Mouse (Mus musculus) MEL (cell line): ENCODE results near the gene Cenpp. TPM values are rescaled to one million over a fixed set of nuclear protein-coding genes. Genes with fewer than 3 reads are reported as not detected.

Experiments used
- DNase-seq: peaks from one replicate; pipeline ENCODE4 v3.0.0; 2011; ENCODE audit warnings: low read depth, low spot score
- H3K27ac ChIP-seq: 2 replicates; pipeline ENCODE4 v1.5.1; 2012; ENCODE audit warnings: low read depth, mild to moderate bottlenecking, control low read depth, low read length, moderate library complexity; ENCODE audit not compliant: control insufficient read depth
- H3K27me3 ChIP-seq, 2 experiments: fragments of 150-350 bp in 1 of 2; sonication (generic) in 1 of 2; 2 replicates each; pipeline ENCODE4 v1.6.1; 2012; ENCODE audit warnings: low read length in 2 of 2, mild to moderate bottlenecking in 2 of 2, improper control_type of control experiment in 1 of 2, moderate library complexity in 1 of 2; ENCODE audit not compliant: insufficient read depth in 2 of 2, control insufficient read depth in 1 of 2
- H3K36me3 ChIP-seq, 2 experiments: 2 replicates each; pipeline ENCODE4 v1.6.1; 2012 to 2014; ENCODE audit warnings: low read length in 2 of 2, improper control_type of control experiment in 1 of 2, inconsistent platforms in 1 of 2, mild to moderate bottlenecking in 1 of 2; ENCODE audit not compliant: insufficient read depth in 2 of 2, control insufficient read depth in 1 of 2
- H3K4me1 ChIP-seq, 2 experiments: fragments of 150-350 bp in 1 of 2; sonication (generic) in 1 of 2; 2 replicates each; pipeline ENCODE4 v1.6.1; 2012; ENCODE audit warnings: low read length in 2 of 2, improper control_type of control experiment in 1 of 2, mild to moderate bottlenecking in 1 of 2; ENCODE audit not compliant: insufficient read depth in 2 of 2, control insufficient read depth in 1 of 2
- H3K4me3 ChIP-seq, 2 experiments: fragments of 150-350 bp in 1 of 2; sonication (generic) in 1 of 2; 2 replicates each; pipeline ENCODE4 v1.5.1; 2012; ENCODE audit warnings: low read depth in 2 of 2, low read length in 2 of 2, mild to moderate bottlenecking in 2 of 2, moderate library complexity in 2 of 2, control low read depth in 1 of 2, improper control_type of control experiment in 1 of 2; ENCODE audit not compliant: control insufficient read depth in 1 of 2, insufficient read depth in 1 of 2
- H3K79me2 ChIP-seq: 2 replicates; pipeline ENCODE4 v1.6.1; 2012; ENCODE audit warnings: mild to moderate bottlenecking, low read length, moderate library complexity; ENCODE audit not compliant: control insufficient read depth, poor library complexity, insufficient read depth
- H3K9ac ChIP-seq: 2 replicates; pipeline ENCODE4 v1.6.1; 2012; ENCODE audit warnings: low read depth, mild to moderate bottlenecking, control low read depth, low read length, moderate library complexity; ENCODE audit not compliant: control insufficient read depth, poor library complexity, severe bottlenecking
- H3K9me3 ChIP-seq: fragments of 150-350 bp; sonication (generic); replicated peaks from 2 replicates; pipeline ENCODE4 v1.6.1; 2012; ENCODE audit warnings: mild to moderate bottlenecking, low read length, improper control_type of control experiment, moderate library complexity; ENCODE audit not compliant: insufficient read depth
- BHLHE40 ChIP-seq: IDR thresholded peaks from 2 replicates; pipeline ENCODE4 v1.6.1; 2012; ENCODE audit warnings: low read depth, mild to moderate bottlenecking, inconsistent platforms, low read length, improper control_type of control experiment, borderline replicate concordance
- CHD1 ChIP-seq: IDR thresholded peaks from 2 replicates; pipeline ENCODE4 v1.6.1; 2012; ENCODE audit warnings: low read depth, mild to moderate bottlenecking, inconsistent platforms, low read length, improper control_type of control experiment
- CTCF ChIP-seq, 3 experiments: IDR thresholded peaks in 2 of 3; conservative IDR thresholded peaks in 1 of 3; 2 replicates each; pipeline ENCODE4 v1.5.1; 2011 to 2012; ENCODE audit warnings: low read length in 3 of 3, low read depth in 2 of 3, mild to moderate bottlenecking in 2 of 3, improper control_type of control experiment in 1 of 3, inconsistent platforms in 1 of 3, mixed read lengths in 1 of 3, moderate library complexity in 1 of 3; ENCODE audit not compliant: control insufficient read depth in 1 of 3, insufficient read depth in 1 of 3, poor library complexity in 1 of 3, severe bottlenecking in 1 of 3
- EP300 ChIP-seq, 2 experiments: IDR thresholded peaks; 2 replicates each; pipeline ENCODE4 v1.6.1; 2011; ENCODE audit warnings: improper control_type of control experiment in 2 of 2, low read length in 2 of 2, low read depth in 1 of 2, mild to moderate bottlenecking in 1 of 2
- ETS1 ChIP-seq: IDR thresholded peaks from 2 replicates; pipeline ENCODE4 v1.6.1; 2012; ENCODE audit warnings: low read depth, mild to moderate bottlenecking, inconsistent platforms, low read length, improper control_type of control experiment, moderate library complexity
- GABPA ChIP-seq: IDR thresholded peaks from 2 replicates; pipeline ENCODE4 v1.6.1; 2012; ENCODE audit warnings: low read depth, mild to moderate bottlenecking, inconsistent platforms, low read length, improper control_type of control experiment, moderate library complexity
- GATA1 ChIP-seq: IDR thresholded peaks from 2 replicates; pipeline ENCODE4 v1.6.1; 2011; ENCODE audit warnings: low read depth, low read length, improper control_type of control experiment
- HCFC1 ChIP-seq: IDR thresholded peaks from 2 replicates; pipeline ENCODE4 v1.6.1; 2012; ENCODE audit warnings: low read depth, mild to moderate bottlenecking, inconsistent platforms, low read length, improper control_type of control experiment, moderate library complexity
- JUND ChIP-seq: IDR thresholded peaks from 2 replicates; pipeline ENCODE4 v1.6.1; 2011; ENCODE audit warnings: low read depth, mild to moderate bottlenecking, improper control_type of control experiment, low read length
- KAT2A ChIP-seq: conservative IDR thresholded peaks from 2 replicates; pipeline ENCODE4 v1.6.1; 2012; ENCODE audit warnings: low read depth, low read length, improper control_type of control experiment, inconsistent platforms
- MAFK ChIP-seq: IDR thresholded peaks from 2 replicates; pipeline ENCODE4 v1.6.1; 2011; ENCODE audit warnings: low read depth, mild to moderate bottlenecking, low read length, improper control_type of control experiment, borderline replicate concordance
- MAX ChIP-seq: IDR thresholded peaks from 2 replicates; pipeline ENCODE4 v1.6.1; 2011; ENCODE audit warnings: low read length, improper control_type of control experiment
- MEF2A ChIP-seq: IDR thresholded peaks from 2 replicates; pipeline ENCODE4 v1.6.1; 2014; ENCODE audit warnings: low read depth, mild to moderate bottlenecking, inconsistent platforms, low read length, improper control_type of control experiment; ENCODE audit not compliant: poor library complexity, insufficient replicate concordance, severe bottlenecking; ENCODE audit errors: extremely low read depth
- MXI1 ChIP-seq: IDR thresholded peaks from 2 replicates; pipeline ENCODE4 v1.6.1; 2011; ENCODE audit warnings: mild to moderate bottlenecking, low read depth, low read length, improper control_type of control experiment
- MYB ChIP-seq: IDR thresholded peaks from 2 replicates; pipeline ENCODE4 v1.6.1; 2011; ENCODE audit warnings: mild to moderate bottlenecking, low read depth, low read length, improper control_type of control experiment
- NRF1 ChIP-seq: IDR thresholded peaks from 2 replicates; pipeline ENCODE4 v1.6.1; 2014; ENCODE audit warnings: low read depth, mild to moderate bottlenecking, inconsistent platforms, low read length, improper control_type of control experiment, moderate library complexity; ENCODE audit not compliant: poor library complexity, insufficient read depth, severe bottlenecking
- POLR2A ChIP-seq, 2 experiments: IDR thresholded peaks; 2 replicates each; pipeline ENCODE4 v1.6.1; 2011 to 2012; ENCODE audit warnings: low read length in 2 of 2, mild to moderate bottlenecking in 2 of 2, control low read depth in 1 of 2, improper control_type of control experiment in 1 of 2, low read depth in 1 of 2, moderate library complexity in 1 of 2; ENCODE audit not compliant: control insufficient read depth in 1 of 2, insufficient read depth in 1 of 2, poor library complexity in 1 of 2
- POLR2AphosphoS2 ChIP-seq: IDR thresholded peaks from 2 replicates; pipeline ENCODE4 v1.6.1; 2011; ENCODE audit warnings: low read length, improper control_type of control experiment
- POLR2AphosphoS5 ChIP-seq: IDR thresholded peaks from 2 replicates; pipeline ENCODE4 v1.6.1; 2012; ENCODE audit warnings: low read depth, borderline replicate concordance, mild to moderate bottlenecking, inconsistent platforms, low read length, moderate library complexity, mixed read lengths
- RAD21 ChIP-seq: IDR thresholded peaks from 2 replicates; pipeline ENCODE4 v1.6.1; 2011; ENCODE audit warnings: mild to moderate bottlenecking, low read depth, low read length, improper control_type of control experiment
- SIN3A ChIP-seq: IDR thresholded peaks from 2 replicates; pipeline ENCODE4 v1.6.1; 2012; ENCODE audit warnings: low read length, improper control_type of control experiment, inconsistent platforms
- SMC3 ChIP-seq: IDR thresholded peaks from 2 replicates; pipeline ENCODE4 v1.6.1; 2011; ENCODE audit warnings: low read depth, low read length, improper control_type of control experiment
- TAL1 ChIP-seq: IDR thresholded peaks from 2 replicates; pipeline ENCODE4 v1.6.1; 2012; ENCODE audit warnings: mild to moderate bottlenecking, inconsistent platforms, low read length, moderate library complexity, mixed read lengths
- TCF12 ChIP-seq: IDR thresholded peaks from 2 replicates; pipeline ENCODE4 v1.6.1; 2014; ENCODE audit warnings: low read depth, mild to moderate bottlenecking, inconsistent platforms, low read length, improper control_type of control experiment, moderate library complexity
- UBTF ChIP-seq: IDR thresholded peaks from 2 replicates; pipeline ENCODE4 v1.6.1; 2012; ENCODE audit warnings: low read depth, mild to moderate bottlenecking, inconsistent platforms, low read length, improper control_type of control experiment, moderate library complexity, borderline replicate concordance; ENCODE audit not compliant: insufficient read depth
- USF1 ChIP-seq: IDR thresholded peaks from 2 replicates; pipeline ENCODE4 v1.6.1; 2014; ENCODE audit warnings: low read depth, mild to moderate bottlenecking, inconsistent platforms, low read length, improper control_type of control experiment, moderate library complexity
- ZC3H11A ChIP-seq: IDR thresholded peaks from 2 replicates; pipeline ENCODE4 v1.6.1; 2012; ENCODE audit warnings: low read depth, mild to moderate bottlenecking, inconsistent platforms, low read length, improper control_type of control experiment
- ZMIZ1 ChIP-seq: IDR thresholded peaks from 2 replicates; pipeline ENCODE4 v1.6.1; 2012; ENCODE audit warnings: low read depth, mild to moderate bottlenecking, inconsistent platforms, low read length, improper control_type of control experiment, moderate library complexity
- ZNF384 ChIP-seq: IDR thresholded peaks from 2 replicates; pipeline ENCODE4 v1.6.1; 2012; ENCODE audit warnings: low read depth, mild to moderate bottlenecking, inconsistent platforms, low read length, improper control_type of control experiment
- polyA plus RNA-seq, 2 experiments: library from polyadenylated mRNA; stranded (reverse) in 1 of 2; unstranded in 1 of 2; fragments of >175 nt in 1 of 2; fragments of >200 nt in 1 of 2; gene quantifications; 2 replicates each; pipeline versions ENCODE4 v1.2.1 to v1.2.4; 2012; ENCODE audit warnings: low replicate concordance in 2 of 2, low read depth in 1 of 2; ENCODE audit not compliant: insufficient read length in 2 of 2, insufficient read depth in 1 of 2, missing spikeins in 1 of 2
- total RNA-seq: library from RNA; depleted of rRNA; stranded (reverse); fragments of 300-350 nt; gene quantifications from 2 replicates; pipeline ENCODE4 v1.2.3, GENCODE M21; 2012

Gene Cenpp
- total and polyA plus RNA-seq, 3 experiments: 13.2 to 17.9 TPM; not detected in 1

GRCm38 (mm10) chr13:49478851-49479374, 173.7 kb downstream of the Cenpp start:
- TF ChIP-seq POLR2AphosphoS5 (no peak), HCFC1 (no peak), ETS1 (no peak), NRF1 (no peak), CHD1 (no peak), SIN3A (no peak), TCF12 (no peak), POLR2A (IDR thresholded peaks at IDR 0.05; ENCODE audit: control insufficient read depth in 1 of 2, insufficient read depth in 1 of 2, low read depth in 1 of 2, low read length in 2 of 2, poor library complexity in 1 of 2) (no peak), MAFK (no peak), POLR2AphosphoS2 (no peak), USF1 (no peak), KAT2A (no peak), ZC3H11A (no peak), GATA1 (no peak), CTCF (IDR thresholded peaks at IDR 0.05 in 2 of 3, conservative IDR thresholded peaks at IDR 0.05 in 1 of 3; ENCODE audit: control insufficient read depth in 1 of 3, insufficient read depth in 1 of 3, low read depth in 2 of 3, low read length in 3 of 3, poor library complexity in 1 of 3, severe bottlenecking in 1 of 3) (no peak), ZMIZ1 (no peak), UBTF (no peak), GABPA (no peak)

GRCm38 (mm10) chr13:49477887-49478286, 174.7 kb downstream of the Cenpp start:
- H3K27me3 ChIP-seq: no peaks in the 10 kb centered on the region
- H3K4me1 ChIP-seq: no peaks in the 10 kb centered on the region
- no peak for TF ChIP-seq MEF2A
- TF ChIP-seq SMC3: no peak
- no peak for TF ChIP-seq ZNF384
- no peak for TF ChIP-seq BHLHE40
- no peak for TF ChIP-seq MXI1
- no peak for TF ChIP-seq MAFK
- TF ChIP-seq MAX: no peak
- TF ChIP-seq POLR2A (IDR thresholded peaks at IDR 0.05; ENCODE audit: control insufficient read depth in 1 of 2, insufficient read depth in 1 of 2, low read depth in 1 of 2, low read length in 2 of 2, poor library complexity in 1 of 2): no peak
- no peak for TF ChIP-seq POLR2AphosphoS5
- no peak for TF ChIP-seq SIN3A
- no peak for TF ChIP-seq MYB
- TF ChIP-seq EP300 (IDR thresholded peaks at IDR 0.05; ENCODE audit: low read depth in 1 of 2, low read length in 2 of 2): no peak
- TF ChIP-seq GABPA: no peak
- TF ChIP-seq GATA1: no peak
- TF ChIP-seq NRF1: no peak
- TF ChIP-seq ZMIZ1: no peak
- no peak for TF ChIP-seq JUND
- no peak for TF ChIP-seq USF1
- no peak for TF ChIP-seq TAL1
- TF ChIP-seq RAD21: no peak
- TF ChIP-seq, all 39 proteins: peak for 0
- H3K9ac ChIP-seq: no peak overlapping the region
- no peak overlapping the region for H3K4me3 ChIP-seq
- no peaks in the 10 kb centered on the region for H3K9me3 ChIP-seq
- DNase-seq: no peak
- H3K79me2 ChIP-seq: no peaks in the 10 kb centered on the region
- H3K27ac ChIP-seq: no peak overlapping the region
- H3K36me3 ChIP-seq: no peaks in the 10 kb centered on the region

More at GRCm38 (mm10) chr13:49478851-49479374, 173.7 kb downstream of the Cenpp start:
- Histone ChIP-seq H3K9me3 (no peaks in the 10 kb centered on the region), H3K9ac (no peak overlapping the region), H3K4me3 (no peak overlapping the region), H3K79me2 (no peaks in the 10 kb centered on the region), H3K27ac (no peak overlapping the region), H3K27me3 (no peaks in the 10 kb centered on the region), H3K36me3 (no peaks in the 10 kb centered on the region), H3K4me1 (no peaks in the 10 kb centered on the region)
- DNase-seq: no peak
